Mouse (Mus musculus) heart, postnatal 36 days (tissue): ENCODE measurements around the gene Mex3a. TPM values are rescaled to one million over a fixed set of nuclear protein-coding genes. Genes with fewer than 3 reads are reported as not detected.

Experiments used
- DNase-seq, 2 experiments: peaks; one replicate each; pipeline ENCODE4 v3.0.0; 2021 to 2022
- intact Hi-C: fragments of 180-260 bp; cut with DNase I; formaldehyde crosslinking; loops from one replicate; pipeline ENCODE4 v1.15.1; 2025
- total RNA-seq, 2 experiments: library from RNA; stranded (reverse); gene quantifications; 2 replicates each; pipeline ENCODE4 v1.2.3; 2021

Gene Mex3a
- total RNA-seq, 2 experiments from 2014 or later = 0.22 to 0.58 TPM

DNA sequence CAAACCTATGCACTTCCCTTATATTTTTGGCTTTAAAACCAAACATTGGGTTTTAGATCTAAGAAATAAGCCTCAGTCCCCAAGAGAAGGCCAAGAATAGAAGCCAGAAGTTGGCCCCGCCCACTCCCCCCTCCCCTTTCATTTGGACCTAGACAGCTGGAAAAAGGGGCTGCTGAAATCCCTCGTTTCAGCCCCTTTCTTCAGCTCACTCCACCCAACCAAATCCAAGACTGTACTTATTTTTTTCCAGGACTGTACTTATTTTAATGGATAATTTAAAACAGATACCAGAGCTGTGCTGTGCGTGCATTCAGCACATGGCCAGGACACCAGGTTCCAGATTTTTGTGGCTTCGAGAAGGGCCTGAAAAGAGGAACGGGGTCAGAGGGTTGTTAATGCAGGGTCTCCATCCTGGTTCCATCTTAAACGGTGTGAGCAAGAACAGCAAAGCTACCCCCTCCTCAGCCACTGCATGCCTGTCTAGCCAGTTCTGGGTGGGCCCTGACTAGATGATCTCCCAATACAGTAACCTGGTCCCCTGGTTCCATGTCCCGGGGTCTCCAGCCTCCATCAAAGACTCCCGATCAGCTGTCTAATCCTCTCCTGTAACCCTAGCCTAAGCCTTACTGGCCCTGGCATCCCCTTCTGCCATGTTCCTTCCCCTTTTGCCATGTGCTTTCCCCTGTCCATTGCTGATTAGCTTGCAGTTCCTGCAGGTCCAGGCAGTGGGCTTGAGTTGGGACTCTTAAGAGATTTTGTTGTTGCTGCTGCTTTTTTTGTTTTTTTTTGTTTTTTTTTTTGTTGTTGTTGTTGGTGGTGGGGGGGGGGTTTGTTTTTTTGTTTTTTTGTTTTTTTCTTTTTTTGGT is 28.1 kb upstream of the Mex3a start:
- no peak for DNase-seq
- intact Hi-C loops = no loop called here

DNA sequence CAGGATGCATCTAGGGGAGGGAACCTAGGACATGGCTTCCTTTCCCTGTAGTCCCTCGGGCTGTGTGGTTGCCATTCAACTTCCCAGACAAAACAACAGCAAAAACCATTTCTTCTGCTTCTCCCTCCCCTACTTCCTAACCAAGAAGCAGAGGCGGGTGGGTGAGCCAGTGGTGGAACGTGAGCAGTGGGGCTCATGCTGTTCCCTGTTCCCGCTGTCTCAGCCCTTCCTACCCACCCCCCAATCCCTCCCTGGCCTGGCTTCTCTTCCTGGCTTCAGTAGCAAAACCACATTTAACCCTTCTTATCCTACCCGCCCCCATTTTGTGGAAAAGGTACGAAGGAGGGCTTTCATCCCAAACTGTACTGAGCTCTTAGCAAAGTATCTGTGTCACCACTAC is 27.1 kb upstream of the Mex3a start:
- intact Hi-C loops = no loop called here
- no peak for DNase-seq

DNA sequence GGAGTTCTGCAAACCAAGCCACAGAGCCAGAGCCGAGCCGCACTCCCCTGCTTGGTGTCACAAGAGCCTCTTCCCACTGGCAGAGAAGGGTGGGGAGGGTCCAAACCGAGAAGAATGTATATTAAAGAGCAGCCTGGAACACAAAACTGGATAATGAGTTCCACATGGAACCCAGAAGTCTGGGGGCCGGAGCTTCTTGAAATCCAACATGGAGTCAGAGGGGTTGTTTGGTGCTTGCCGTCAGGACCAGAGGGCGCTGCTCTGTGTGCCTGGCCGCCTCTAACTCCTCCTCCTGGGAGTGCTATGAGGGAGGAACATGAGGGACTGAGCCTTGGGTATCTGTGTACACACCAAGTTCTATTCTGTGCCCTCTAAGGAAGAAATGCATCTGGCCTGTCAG is 26.4 kb upstream of the Mex3a start:
- intact Hi-C loops = no loop called here

DNA sequence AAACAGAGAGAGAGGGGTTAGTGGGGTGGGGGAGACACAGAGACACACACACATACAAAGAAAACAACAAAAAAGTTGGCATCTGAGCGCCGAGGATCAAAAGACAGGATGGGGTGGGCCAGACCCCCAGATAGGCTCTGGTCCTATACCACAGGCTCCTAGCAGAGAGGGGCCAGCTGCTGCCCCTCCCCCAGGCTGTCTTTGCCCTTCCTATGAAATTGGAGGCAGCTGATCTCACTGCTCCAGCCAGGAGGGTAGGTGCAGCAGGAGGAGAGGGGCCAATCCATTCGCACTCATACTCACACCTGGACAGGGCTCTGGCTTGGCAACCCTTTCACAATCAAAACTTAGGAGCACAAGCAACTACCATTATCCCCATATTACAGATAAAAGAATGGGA is 22.9 kb upstream of the Mex3a start:
- intact Hi-C loops = no loop called here
- DNase-seq = no peak

More for the DNA sequence above, 26.4 kb upstream of the Mex3a start:
- peak in 1 of 2 experiments; percentile 3 for DNase-seq

GRCm38 (mm10) chr3:88509692-88510420 is 22.3 kb upstream of the Mex3a start, which contains the start of gene Lmna:
Gene Lmna (minus strand): TSS chr3:88509956.
- peak; percentile 88 to 90 for DNase-seq
- intact Hi-C loops = loop anchor here (1.0 kb wide), 1 partner anchor 12 kb away; no protein-coding TSS in a partner anchor

DNA sequence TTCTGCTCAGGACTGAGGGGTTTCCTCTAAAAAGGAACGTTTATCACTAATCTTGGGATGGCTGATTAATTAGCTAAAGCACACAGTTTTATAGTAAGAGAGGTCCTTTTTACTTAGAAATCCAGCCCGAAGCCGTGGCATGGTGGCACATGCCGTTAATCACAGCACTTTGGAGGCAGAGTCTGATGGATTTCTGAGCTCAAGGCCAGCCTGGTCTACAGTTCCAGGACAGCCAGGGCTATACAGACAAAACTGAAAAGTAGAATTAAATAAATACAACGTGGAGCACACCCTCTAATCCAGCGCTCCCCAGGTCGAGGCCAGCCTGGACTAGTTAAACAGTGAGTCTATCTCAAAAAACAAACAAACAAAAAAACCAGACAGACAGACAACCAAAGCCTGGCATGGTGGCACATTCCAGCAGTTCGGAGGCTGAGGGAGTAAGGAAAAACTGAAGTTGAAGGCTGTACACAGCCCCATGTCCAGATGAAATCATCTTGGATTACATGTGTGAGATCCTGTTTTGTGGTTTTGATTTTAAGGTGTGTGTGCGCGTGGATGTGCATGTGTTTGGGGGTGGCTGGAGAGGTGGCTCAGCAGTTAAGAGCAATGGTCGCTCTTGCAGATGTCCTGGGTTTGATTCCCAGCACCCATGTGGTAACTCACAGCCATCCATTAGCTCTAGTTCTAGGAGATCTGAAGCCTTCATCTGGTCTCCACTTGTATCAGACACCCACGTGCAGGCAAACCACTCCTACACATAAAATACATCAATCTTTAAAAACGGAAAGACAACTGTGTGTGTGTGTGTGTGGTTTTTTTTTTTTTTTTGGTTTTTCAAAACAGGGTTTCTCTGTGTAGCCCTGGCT is 21.5 kb upstream of the Mex3a start:
- DNase-seq = peak in 1 of 2 experiments; percentile 21
- intact Hi-C loops = loop anchor here (1.0 kb wide), 1 partner anchor 12 kb away; no protein-coding TSS in a partner anchor

GRCm38 (mm10) chr3:88511559-88511958 is 20.6 kb upstream of the Mex3a start:
- DNase-seq = no peak
- intact Hi-C loops = no loop called here

- intact Hi-C loops = no loop called here
- DNase-seq = no peak
Measured at GRCm38 (mm10) chr3:88512141-88512895, 19.9 kb upstream of the Mex3a start.

GRCm38 (mm10) chr3:88512896-88513545 is 19.2 kb upstream of the Mex3a start:
- intact Hi-C loops = no loop called here
- DNase-seq = no peak

GRCm38 (mm10) chr3:88513546-88514115 is 18.6 kb upstream of the Mex3a start:
- intact Hi-C loops = no loop called here
- no peak for DNase-seq

DNA sequence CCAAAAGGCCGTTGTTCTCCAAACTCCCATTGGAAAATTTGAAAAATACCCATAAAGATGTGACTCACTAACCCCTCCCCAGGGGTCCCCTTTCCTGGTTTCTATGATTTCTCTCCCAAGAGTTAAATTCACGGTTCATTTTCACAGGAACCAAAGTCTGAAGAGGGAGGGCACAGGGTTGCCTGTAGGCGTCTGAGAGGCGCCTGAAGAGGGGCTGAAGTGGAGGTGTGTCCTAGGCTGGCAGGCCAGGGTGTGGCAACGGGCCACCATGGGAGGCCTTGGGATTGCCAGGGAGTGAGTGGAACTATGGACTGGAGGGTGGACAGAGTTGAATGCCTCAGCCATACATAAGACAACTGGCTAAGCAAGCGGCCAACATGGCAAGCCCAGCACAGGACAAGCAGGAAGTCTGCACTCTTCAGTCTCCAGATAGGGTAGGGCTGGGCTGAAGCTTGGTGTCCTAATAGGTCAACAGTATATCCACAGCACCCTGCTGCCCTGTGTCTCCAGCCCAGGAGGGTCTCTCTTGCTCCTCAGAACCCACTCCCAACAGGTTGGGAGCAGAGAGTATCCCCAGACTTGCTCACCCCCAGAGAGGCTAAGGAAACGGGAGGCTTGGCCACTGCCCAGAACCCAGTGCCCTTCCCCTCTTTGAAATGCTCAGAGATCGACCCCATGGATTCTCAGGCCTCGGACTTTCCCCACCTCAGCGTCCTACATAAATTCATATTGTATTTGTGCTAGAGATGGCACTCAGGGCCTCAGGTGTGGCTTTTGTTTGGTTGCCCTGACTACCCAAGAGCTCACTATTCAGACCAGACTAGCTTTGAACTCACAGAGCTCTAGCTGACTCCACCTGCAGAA is 17.7 kb upstream of the Mex3a start:
- intact Hi-C loops = no loop called here
- DNase-seq = peak in 1 of 2 experiments; percentile 6

GRCm38 (mm10) chr3:88515095-88515386 is 17.2 kb upstream of the Mex3a start:
- intact Hi-C loops = no loop called here
- no peak for DNase-seq

DNA sequence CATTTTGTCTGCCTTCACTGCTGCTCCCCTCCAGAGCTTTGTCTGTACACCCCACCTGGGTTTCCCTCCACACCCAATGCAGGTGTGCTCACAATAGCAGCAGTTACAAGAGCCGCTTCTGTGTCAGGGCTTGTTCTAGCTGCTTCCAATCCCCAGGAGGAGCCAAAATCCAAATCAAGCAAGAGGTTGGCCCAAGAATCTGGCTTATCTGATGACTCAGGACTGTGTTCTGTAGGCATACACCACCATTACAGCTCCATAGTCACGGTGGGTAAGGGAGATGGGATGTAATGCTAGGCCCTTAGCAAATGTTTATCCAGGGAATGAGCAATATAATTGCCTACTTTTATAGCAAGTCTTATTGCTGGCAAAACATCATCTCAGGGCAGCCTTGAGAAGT is 15.8 kb upstream of the Mex3a start:
- intact Hi-C loops = no loop called here

GRCm38 (mm10) chr3:88518411-88518810 is 13.8 kb upstream of the Mex3a start:
- intact Hi-C loops = no loop called here
- DNase-seq = no peak

More for the DNA sequence above, 15.8 kb upstream of the Mex3a start:
- no peak for DNase-seq

GRCm38 (mm10) chr3:88520078-88520477 is 12.1 kb upstream of the Mex3a start:
- DNase-seq = no peak
- intact Hi-C loops = no loop called here

- intact Hi-C loops = no loop called here
- no peak for DNase-seq
Measured at GRCm38 (mm10) chr3:88521156-88521555, 11.0 kb upstream of the Mex3a start.

DNA sequence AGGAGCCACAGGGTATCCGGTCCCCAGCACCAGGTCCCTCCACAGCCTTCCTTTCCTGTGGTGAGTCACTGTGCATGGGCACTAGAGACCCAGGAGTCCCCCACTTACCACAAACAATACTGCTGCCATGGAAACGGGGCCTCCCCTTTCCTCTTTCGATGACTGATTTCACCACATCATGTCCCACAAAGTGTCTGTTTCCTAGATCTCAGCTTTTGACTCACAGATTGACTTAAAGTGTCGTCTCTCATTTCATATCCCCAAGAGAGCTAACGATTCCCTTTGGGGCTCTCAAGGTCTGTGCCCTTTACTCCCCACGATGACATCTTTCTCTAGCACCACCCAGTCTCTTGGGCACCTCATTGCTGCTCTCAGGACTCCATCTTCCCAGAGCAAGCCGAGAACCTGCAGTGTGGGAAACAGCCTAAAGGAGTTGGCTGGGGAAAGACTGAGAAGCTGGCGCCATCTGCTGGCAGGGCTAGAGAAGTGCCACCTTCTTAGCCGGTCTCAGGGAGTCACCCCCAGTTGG is 10.3 kb upstream of the Mex3a start:
- DNase-seq = peak; percentile 76 to 85
- intact Hi-C loops = loop anchor here (1.0 kb wide), 3 partner anchors 12 to 39 kb away; no protein-coding TSS in a partner anchor

DNA sequence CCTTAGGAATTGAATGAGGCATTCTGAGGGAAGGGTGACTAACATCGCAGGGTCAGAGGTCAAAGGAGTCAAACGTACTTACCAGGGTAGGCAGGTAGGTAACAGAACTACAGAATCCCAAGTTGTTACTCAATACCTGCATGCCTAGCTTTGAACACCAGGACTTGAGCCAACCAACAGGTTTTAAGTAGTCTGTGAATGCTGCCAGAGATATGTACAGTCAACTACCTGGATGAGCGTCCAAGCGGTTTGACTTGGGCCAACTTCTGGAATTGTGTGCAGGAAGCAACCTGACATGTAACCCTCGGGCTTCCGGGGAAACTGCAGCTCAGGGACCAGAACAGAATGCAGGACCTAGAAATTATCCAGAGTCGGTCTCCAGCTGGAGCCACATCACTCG is 9.2 kb upstream of the Mex3a start:
- intact Hi-C loops = no loop called here
- no peak for DNase-seq
